In the genomic region with DNA sequence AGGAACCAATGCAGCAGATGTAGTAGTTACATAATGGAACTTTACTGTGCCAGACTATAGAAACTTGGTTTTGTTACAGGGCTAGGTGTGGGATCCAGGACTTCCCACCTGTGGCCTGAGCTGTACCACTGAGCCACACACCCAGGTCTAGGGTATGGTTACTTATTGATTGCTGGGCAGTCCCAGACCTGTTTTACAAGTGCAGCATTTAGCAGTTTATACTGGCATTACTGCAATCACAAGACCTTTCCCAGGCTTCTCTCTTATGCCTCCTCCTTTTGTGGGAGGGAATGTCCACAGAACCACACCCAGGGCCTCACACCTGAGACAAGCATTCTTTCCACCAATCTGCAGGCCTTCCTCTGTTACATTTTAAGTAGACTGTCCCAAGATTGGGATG, we compare ENCODE assay signal across 8 mouse cellular contexts. TPM values are rescaled to one million over a fixed set of nuclear protein-coding genes. Genes with fewer than 3 reads are reported as not detected.
A peak's percentile ranks its signal among the peaks of the same experiment; 100 is the strongest.
DNase-seq lines count a peak whose midpoint lies in the region; ATAC-seq and TF ChIP-seq lines count a peak whose summit lies in the region.

No protein-coding gene starts in this region.

- 0 out of 2 replicates have a peak overlapping the region, but pooled peaks have one; percentile 19 for H3K9ac ChIP-seq in forebrain, embryonic 13.5 days
- H3K9ac ChIP-seq in forebrain, embryonic 15.5 days (replicated peaks): no peak overlapping the region
- H3K9ac ChIP-seq in lung, embryonic 15.5 days: no peak overlapping the region
- no peak overlapping the region for H3K9ac ChIP-seq in limb, embryonic 14.5 days (ENCODE audit: low read depth, low read length, severe bottlenecking)
- 0 out of 2 replicates have a peak overlapping the region, but pooled peaks have one; percentile 18 for H3K9ac ChIP-seq in neural tube, embryonic 13.5 days

- peak overlapping the region; percentile 91 for H3K4me2 ChIP-seq in forebrain, embryonic 13.5 days
- no peak overlapping the region; the same call in 1 of the 2 replicates for H3K4me2 ChIP-seq in forebrain, embryonic 15.5 days (replicated peaks)
- H3K4me2 ChIP-seq in lung, embryonic 15.5 days: peak overlapping the region; percentile 3; the same call in 1 of the 2 replicates
- H3K4me2 ChIP-seq in limb, embryonic 14.5 days (replicated peaks; ENCODE audit: low read depth, low read length, severe bottlenecking): peak overlapping the region; percentile 90; the same call in 1 of the 2 replicates
- H3K4me2 ChIP-seq in neural tube, embryonic 13.5 days: peak overlapping the region; percentile 97

- peaks cover 29% of the 10 kb centered on the region for H3K4me1 ChIP-seq in forebrain, embryonic 13.5 days
- peaks cover 36% of the 10 kb centered on the region for H3K4me1 ChIP-seq in forebrain, embryonic 15.5 days
- H3K4me1 ChIP-seq in lung, embryonic 15.5 days: peaks cover 22% of the 10 kb centered on the region
- peaks cover 3% of the 10 kb centered on the region for H3K4me1 ChIP-seq in lung, adult 2 months (ENCODE audit: control insufficient read depth, insufficient read depth, low read length)
- H3K4me1 ChIP-seq in limb, embryonic 14.5 days (ENCODE audit: control insufficient read depth, insufficient read depth, low read length): peaks cover 16% of the 10 kb centered on the region
- H3K4me1 ChIP-seq in neural tube, embryonic 13.5 days (replicated peaks): peaks cover 35% of the 10 kb centered on the region

- DNase-seq in lung, adult 2 months: no peak
- DNase-seq in limb, embryonic 14.5 days (ENCODE audit: low spot score): no peak
- no peak for DNase-seq in thymus, postnatal 36 days
- no peak for DNase-seq in frontal cortex, adult 2 months (ENCODE audit: extremely low spot score in 1 of 2, low spot score in 1 of 2)

- no peak for TF ChIP-seq CTCF in lung, adult 2 months (IDR thresholded peaks at IDR 0.05; ENCODE audit: insufficient read depth, low read length)

- TF ChIP-seq POLR2A in lung, adult 2 months (IDR thresholded peaks at IDR 0.05; ENCODE audit: borderline replicate concordance, extremely low read depth, low read depth, low read length): no peak
- TF ChIP-seq POLR2A in limb, embryonic 14.5 days (IDR thresholded peaks at IDR 0.05; ENCODE audit: borderline replicate concordance, extremely low read depth, insufficient read depth, insufficient read length): no peak

- no peak overlapping the region for H3K27ac ChIP-seq in forebrain, embryonic 13.5 days
- no peak overlapping the region for H3K27ac ChIP-seq in forebrain, embryonic 15.5 days (replicated peaks)
- H3K27ac ChIP-seq in lung, embryonic 15.5 days: no peak overlapping the region
- H3K27ac ChIP-seq in limb, embryonic 14.5 days (replicated peaks; ENCODE audit: low read depth, low read length): no peak overlapping the region
- no peak overlapping the region for H3K27ac ChIP-seq in neural tube, embryonic 13.5 days (replicated peaks)

- no peaks in the 10 kb centered on the region for H3K9me3 ChIP-seq in forebrain, embryonic 13.5 days (replicated peaks)
- no peaks in the 10 kb centered on the region for H3K9me3 ChIP-seq in forebrain, embryonic 15.5 days
- no peaks in the 10 kb centered on the region for H3K9me3 ChIP-seq in lung, embryonic 15.5 days
- H3K9me3 ChIP-seq in limb, embryonic 14.5 days (ENCODE audit: control insufficient read depth, low read length): no peaks in the 10 kb centered on the region
- H3K9me3 ChIP-seq in neural tube, embryonic 13.5 days: no peaks in the 10 kb centered on the region

- peaks cover 35% of the 10 kb centered on the region for H3K36me3 ChIP-seq in forebrain, embryonic 13.5 days (ENCODE audit: poor library complexity, severe bottlenecking)
- H3K36me3 ChIP-seq in forebrain, embryonic 15.5 days: peaks cover 13% of the 10 kb centered on the region; the same call in 1 of the 2 replicates
- peaks cover 30% of the 10 kb centered on the region for H3K36me3 ChIP-seq in lung, embryonic 15.5 days
- peaks cover 31% of the 10 kb centered on the region for H3K36me3 ChIP-seq in limb, embryonic 14.5 days (ENCODE audit: control insufficient read depth, insufficient read depth, low read length)
- peaks cover 11% of the 10 kb centered on the region for H3K36me3 ChIP-seq in neural tube, embryonic 13.5 days

- H3K4me3 ChIP-seq in forebrain, embryonic 13.5 days: no peak overlapping the region
- H3K4me3 ChIP-seq in forebrain, embryonic 15.5 days: no peak overlapping the region
- H3K4me3 ChIP-seq in lung, embryonic 15.5 days: no peak overlapping the region
- H3K4me3 ChIP-seq in lung, adult 2 months (replicated peaks; ENCODE audit: extremely low read depth, low read depth, low read length): no peak overlapping the region
- 0 out of 2 replicates have a peak overlapping the region, but pooled peaks have one; percentile 95 for H3K4me3 ChIP-seq in limb, embryonic 14.5 days (replicated peaks; ENCODE audit: low read length)
- 0 out of 2 replicates have a peak overlapping the region, but pooled peaks have one; percentile 2 for H3K4me3 ChIP-seq in neural tube, embryonic 13.5 days

- H3K27me3 ChIP-seq in forebrain, embryonic 13.5 days: no peaks in the 10 kb centered on the region
- no peaks in the 10 kb centered on the region for H3K27me3 ChIP-seq in forebrain, embryonic 15.5 days
- H3K27me3 ChIP-seq in lung, embryonic 15.5 days: no peaks in the 10 kb centered on the region
- H3K27me3 ChIP-seq in limb, embryonic 14.5 days (ENCODE audit: control insufficient read depth, insufficient read depth, low read length): no peaks in the 10 kb centered on the region
- H3K27me3 ChIP-seq in neural tube, embryonic 13.5 days: no peaks in the 10 kb centered on the region

- no peak for ATAC-seq in forebrain, embryonic 13.5 days
- no peak for ATAC-seq in forebrain, embryonic 15.5 days (replicated peaks)
- ATAC-seq in lung, embryonic 15.5 days (ENCODE audit: borderline replicate concordance, extremely low read depth, low FRiP score, low TSS enrichment): no peak
- no peak for ATAC-seq in limb, embryonic 14.5 days (ENCODE audit: low FRiP score, low read depth)
- ATAC-seq in neural tube, embryonic 13.5 days (ENCODE audit: low read depth): no peak

RNA-seq across cellular contexts. Expression of a gene that starts 0.8 kb away (rescaled TPM):
- polyA plus RNA-seq in forebrain, embryonic 13.5 days (2015; fragmentation: Nextera tagmentation; extraction: Ambion mirVana): 11.1 and 13.5 TPM in 2 replicates
- 10.1 and 10.9 TPM in 2 replicates for polyA plus RNA-seq in forebrain, embryonic 15.5 days (2015; fragmentation: Nextera tagmentation; extraction: Ambion mirVana)
- 10.3 and 10.5 TPM in 2 replicates for polyA plus RNA-seq in lung, embryonic 15.5 days (2015; fragmentation: Nextera tagmentation; extraction: Ambion mirVana)
- 4.0 and 5.0 TPM in 2 replicates for polyA plus RNA-seq in lung, adult 2 months (2012; rRNA removed)
- 5.3 and 5.6 TPM in 2 replicates for polyA plus RNA-seq in limb, embryonic 14.5 days (2012; rRNA removed)
- 5.9 and 6.7 TPM in 2 replicates for polyA plus RNA-seq in limb, embryonic 14.5 days (2014; fragmentation: Nextera tagmentation; extraction: Ambion mirVana)
- polyA plus RNA-seq in neural tube, embryonic 13.5 days (2015; fragmentation: Nextera tagmentation; extraction: Ambion mirVana): 7.0 and 7.6 TPM in 2 replicates
- 2.0 and 2.2 TPM in 2 replicates for polyA plus RNA-seq in frontal cortex, adult 2 months (2012; rRNA removed)

RNA-seq across cellular contexts. Expression of a gene that starts 2.1 kb away (rescaled TPM):
- polyA plus RNA-seq in forebrain, embryonic 13.5 days (2015; fragmentation: Nextera tagmentation; extraction: Ambion mirVana): 37.0 TPM in 2 replicates
- 21.5 and 25.7 TPM in 2 replicates for polyA plus RNA-seq in forebrain, embryonic 15.5 days (2015; fragmentation: Nextera tagmentation; extraction: Ambion mirVana)
- 35.0 and 35.5 TPM in 2 replicates for polyA plus RNA-seq in lung, embryonic 15.5 days (2015; fragmentation: Nextera tagmentation; extraction: Ambion mirVana)
- 0.21 TPM in 1 of 2 replicates, not detected in the other for polyA plus RNA-seq in lung, adult 2 months (2012; rRNA removed)
- 7.1 and 7.6 TPM in 2 replicates for polyA plus RNA-seq in limb, embryonic 14.5 days (2012; rRNA removed)
- polyA plus RNA-seq in limb, embryonic 14.5 days (2014; fragmentation: Nextera tagmentation; extraction: Ambion mirVana): 17.8 and 21.8 TPM in 2 replicates
- 18.1 and 18.2 TPM in 2 replicates for polyA plus RNA-seq in neural tube, embryonic 13.5 days (2015; fragmentation: Nextera tagmentation; extraction: Ambion mirVana)
- 1.1 and 1.2 TPM in 2 replicates for polyA plus RNA-seq in frontal cortex, adult 2 months (2012; rRNA removed)

RNA-seq across cellular contexts. Expression of a gene that starts 5.1 kb away (rescaled TPM):
- polyA plus RNA-seq in forebrain, embryonic 13.5 days (2015; fragmentation: Nextera tagmentation; extraction: Ambion mirVana): 32.5 and 32.9 TPM in 2 replicates
- 18.1 and 19.3 TPM in 2 replicates for polyA plus RNA-seq in forebrain, embryonic 15.5 days (2015; fragmentation: Nextera tagmentation; extraction: Ambion mirVana)
- 30.5 and 34.4 TPM in 2 replicates for polyA plus RNA-seq in lung, embryonic 15.5 days (2015; fragmentation: Nextera tagmentation; extraction: Ambion mirVana)
- polyA plus RNA-seq in lung, adult 2 months (2012; rRNA removed): not detected in 2 replicates
- 3.7 and 10.0 TPM in 2 replicates for polyA plus RNA-seq in limb, embryonic 14.5 days (2012; rRNA removed)
- polyA plus RNA-seq in limb, embryonic 14.5 days (2014; fragmentation: Nextera tagmentation; extraction: Ambion mirVana): 18.8 and 19.3 TPM in 2 replicates
- polyA plus RNA-seq in neural tube, embryonic 13.5 days (2015; fragmentation: Nextera tagmentation; extraction: Ambion mirVana): 15.1 and 16.3 TPM in 2 replicates
- 2.2 and 2.5 TPM in 2 replicates for polyA plus RNA-seq in frontal cortex, adult 2 months (2012; rRNA removed)

RNA-seq across cellular contexts. Expression of a gene that starts 15.0 kb away (rescaled TPM):
- 28.6 and 29.3 TPM in 2 replicates for polyA plus RNA-seq in forebrain, embryonic 13.5 days (2015; fragmentation: Nextera tagmentation; extraction: Ambion mirVana)
- polyA plus RNA-seq in forebrain, embryonic 15.5 days (2015; fragmentation: Nextera tagmentation; extraction: Ambion mirVana): 40.2 and 40.5 TPM in 2 replicates
- polyA plus RNA-seq in lung, embryonic 15.5 days (2015; fragmentation: Nextera tagmentation; extraction: Ambion mirVana): 56.7 and 58.2 TPM in 2 replicates
- polyA plus RNA-seq in lung, adult 2 months (2012; rRNA removed): 16.4 and 19.4 TPM in 2 replicates
- polyA plus RNA-seq in limb, embryonic 14.5 days (2012; rRNA removed): 30.1 and 31.0 TPM in 2 replicates
- 59.1 and 60.8 TPM in 2 replicates for polyA plus RNA-seq in limb, embryonic 14.5 days (2014; fragmentation: Nextera tagmentation; extraction: Ambion mirVana)
- polyA plus RNA-seq in neural tube, embryonic 13.5 days (2015; fragmentation: Nextera tagmentation; extraction: Ambion mirVana): 38.5 and 42.2 TPM in 2 replicates
- 14.4 and 15.7 TPM in 2 replicates for polyA plus RNA-seq in frontal cortex, adult 2 months (2012; rRNA removed)

RNA-seq across cellular contexts. Expression of a gene that starts 15.1 kb away (rescaled TPM):
- 402 and 469 TPM in 2 replicates for polyA plus RNA-seq in forebrain, embryonic 13.5 days (2015; fragmentation: Nextera tagmentation; extraction: Ambion mirVana)
- polyA plus RNA-seq in forebrain, embryonic 15.5 days (2015; fragmentation: Nextera tagmentation; extraction: Ambion mirVana): 316 and 338 TPM in 2 replicates
- polyA plus RNA-seq in lung, embryonic 15.5 days (2015; fragmentation: Nextera tagmentation; extraction: Ambion mirVana): 509 and 512 TPM in 2 replicates
- 93.5 and 107 TPM in 2 replicates for polyA plus RNA-seq in lung, adult 2 months (2012; rRNA removed)
- polyA plus RNA-seq in limb, embryonic 14.5 days (2012; rRNA removed): 316 and 600 TPM in 2 replicates
- polyA plus RNA-seq in limb, embryonic 14.5 days (2014; fragmentation: Nextera tagmentation; extraction: Ambion mirVana): 586 and 646 TPM in 2 replicates
- polyA plus RNA-seq in neural tube, embryonic 13.5 days (2015; fragmentation: Nextera tagmentation; extraction: Ambion mirVana): 422 and 474 TPM in 2 replicates
- polyA plus RNA-seq in frontal cortex, adult 2 months (2012; rRNA removed): 304 and 313 TPM in 2 replicates

Comparison
In these comparisons a context has a peak if more than half of its experiments do, and no peak if none do; other contexts are left out.
1. H3K9ac ChIP-seq: peak in forebrain, embryonic 13.5 days (single experiment) and neural tube, embryonic 13.5 days (single experiment); none in forebrain, embryonic 15.5 days (single experiment), lung, embryonic 15.5 days (single experiment) and limb, embryonic 14.5 days (single experiment).
2. H3K4me3 ChIP-seq: peak in limb, embryonic 14.5 days (single experiment) and neural tube, embryonic 13.5 days (single experiment); none in forebrain, embryonic 13.5 days (single experiment), forebrain, embryonic 15.5 days (single experiment), lung, embryonic 15.5 days (single experiment) and lung, adult 2 months (single experiment).